In genomic region chr2:74671847-74672246, GRCm38 (mm10) we compare ENCODE assay signal across 24 mouse cellular contexts. TPM values are rescaled to one million over a fixed set of nuclear protein-coding genes. Genes with fewer than 3 reads are reported as not detected.
DNase-seq lines count a peak whose midpoint lies in the region; ATAC-seq and TF ChIP-seq lines count a peak whose summit lies in the region.
"Had no signal": no experiment of that assay in that cellular context is flagged by ENCODE, and none has a peak within 500 bp of the region (broad histone marks: within the 10 kb centered on the region; RNA-seq: fewer than 3 reads in every experiment).

No protein-coding gene starts in this region.

- H3K9ac ChIP-seq in hindbrain, embryonic 14.5 days, result no peak overlapping the region
- H3K9ac ChIP-seq in CH12.LX (ENCODE audit: insufficient read depth, low read depth), result peak overlapping the region; percentile 43
- H3K9ac ChIP-seq in limb, embryonic 15.5 days, result no peak overlapping the region
- H3K9ac ChIP-seq in hindbrain, embryonic 13.5 days, result no peak overlapping the region
- H3K9ac ChIP-seq: forebrain, embryonic 15.5 days; kidney, embryonic 15.5 days; liver, embryonic 14.5 days; stomach, embryonic 15.5 days had no signal

- H3K4me1 ChIP-seq in hindbrain, embryonic 10.5 days (replicated peaks), result peaks cover 21% of the 10 kb centered on the region
- peaks cover 4% of the 10 kb centered on the region; the same call in 1 of the 2 replicates for H3K4me1 ChIP-seq in hindbrain, embryonic 14.5 days (replicated peaks; ENCODE audit: control insufficient read depth, insufficient read depth, low read length)
- 0 out of 4 replicates have a peak, but pooled peaks cover 0 to 5% of the 10 kb centered on the region in 2 experiments for H3K4me1 ChIP-seq in CH12.LX (ENCODE audit: control insufficient read depth in 1 of 2, insufficient read depth in 2 of 2)
- peaks cover 43% of the 10 kb centered on the region for H3K4me1 ChIP-seq in limb, embryonic 15.5 days
- peaks cover 12% of the 10 kb centered on the region for H3K4me1 ChIP-seq in hindbrain, embryonic 13.5 days (replicated peaks)

- dilution Hi-C loops in CH12.LX (cut with MboI; ENCODE audit: extremely low pct_ligation_motif_present, extremely low pct_unique_long_range_greater_than_20kb, low sequenced_read_pairs), result no loop called here

- peak; percentile 27 for DNase-seq in hindbrain, embryonic 10.5 days (ENCODE audit: low spot score)
- DNase-seq in hindbrain, embryonic 14.5 days (ENCODE audit: low spot score), result no peak
- DNase-seq in CH12.LX (ENCODE audit: extremely low read depth) (no peak), MN1 (ENCODE audit: low spot score) (peak; percentile 17)
- DNase-seq in left cerebral cortex, adult 11 months (ENCODE audit: low spot score), result no peak
- DNase-seq: cerebellum, postnatal 10 days; embryo, embryonic 11 days; heart, adult 2 months; lung, postnatal 4 days; retina, postnatal 1 day; thymus, postnatal 36 days had no signal

- in situ Hi-C loops in CH12.LX (cut with MboI; ENCODE audit: low pct_ligation_motif_present, low pct_unique_long_range_greater_than_20kb, low sequenced_read_pairs), result loop anchor here (25.0 kb wide), 1 partner anchor 1085 kb away; the partner anchor contains the start of gene Chrna1

- TF ChIP-seq EP300 in CH12.LX (IDR thresholded peaks at IDR 0.05; ENCODE audit: low read length), result no peak

- no peaks in the 10 kb centered on the region for H3K9me3 ChIP-seq in hindbrain, embryonic 10.5 days
- H3K9me3 ChIP-seq in hindbrain, embryonic 14.5 days (ENCODE audit: control insufficient read depth, low read length), result no peaks in the 10 kb centered on the region
- peaks cover 11% of the 10 kb centered on the region for H3K9me3 ChIP-seq in CH12.LX (replicated peaks; ENCODE audit: low read length)
- no peaks in the 10 kb centered on the region for H3K9me3 ChIP-seq in limb, embryonic 15.5 days
- no peaks in the 10 kb centered on the region for H3K9me3 ChIP-seq in hindbrain, embryonic 13.5 days
- H3K9me3 ChIP-seq: forebrain, embryonic 15.5 days; kidney, embryonic 15.5 days; stomach, embryonic 15.5 days had no signal

- no peaks in the 10 kb centered on the region for H3K79me2 ChIP-seq in CH12.LX (replicated peaks; ENCODE audit: control insufficient read depth, extremely low read depth, insufficient read depth, poor library complexity, severe bottlenecking)

- H3K27ac ChIP-seq in hindbrain, embryonic 10.5 days, result no peak overlapping the region
- no peak overlapping the region for H3K27ac ChIP-seq in hindbrain, embryonic 14.5 days
- H3K27ac ChIP-seq in CH12.LX (ENCODE audit: insufficient read depth, low read depth), result no peak overlapping the region
- H3K27ac ChIP-seq in limb, embryonic 15.5 days, result peak overlapping the region; percentile 86
- H3K27ac ChIP-seq in hindbrain, embryonic 13.5 days, result no peak overlapping the region
- H3K27ac ChIP-seq: forebrain, embryonic 15.5 days; heart, adult 2 months; hindbrain, postnatal 0 days; kidney, embryonic 15.5 days; left cerebral cortex, adult 2 months; liver, embryonic 14.5 days; stomach, embryonic 15.5 days had no signal

- TF ChIP-seq CTCF in CH12.LX (conservative IDR thresholded peaks at IDR 0.05 in 1 of 2, IDR thresholded peaks at IDR 0.05 in 1 of 2; ENCODE audit: low read depth in 2 of 2, low read length in 2 of 2), result no peak

- no peak overlapping the region for H3K4me3 ChIP-seq in hindbrain, embryonic 10.5 days
- H3K4me3 ChIP-seq in hindbrain, embryonic 14.5 days (replicated peaks; ENCODE audit: low read length), result no peak overlapping the region
- H3K4me3 ChIP-seq in CH12.LX (replicated peaks in 1 of 3; ENCODE audit: low read depth in 2 of 3, low read length in 2 of 3, poor library complexity in 1 of 3), result no peak overlapping the region
- H3K4me3 ChIP-seq in limb, embryonic 15.5 days, result peak overlapping the region; percentile 41
- H3K4me3 ChIP-seq in hindbrain, embryonic 13.5 days, result no peak overlapping the region
- H3K4me3 ChIP-seq: forebrain, embryonic 15.5 days; heart, adult 2 months; left cerebral cortex, adult 2 months had no signal

- WGBS in hindbrain, embryonic 10.5 days, result 2% methylated on average over 5 of the region's 5 CpGs
- WGBS in hindbrain, embryonic 14.5 days, result 6% methylated on average over 5 of the region's 5 CpGs
- 24% methylated on average over 5 of the region's 5 CpGs for WGBS in limb, embryonic 15.5 days
- 5% methylated on average over 5 of the region's 5 CpGs for WGBS in hindbrain, embryonic 13.5 days

- no peak for TF ChIP-seq POLR2A in CH12.LX (IDR thresholded peaks at IDR 0.05; ENCODE audit: low read depth, low read length)

- no peaks in the 10 kb centered on the region for H3K36me3 ChIP-seq in hindbrain, embryonic 10.5 days
- H3K36me3 ChIP-seq in hindbrain, embryonic 14.5 days (replicated peaks; ENCODE audit: control insufficient read depth, insufficient read depth), result no peaks in the 10 kb centered on the region
- H3K36me3 ChIP-seq in CH12.LX (replicated peaks in 1 of 2; ENCODE audit: control insufficient read depth in 1 of 2, insufficient read depth in 1 of 2, low read length in 1 of 2), result no peaks in the 10 kb centered on the region
- H3K36me3 ChIP-seq in limb, embryonic 15.5 days, result no peaks in the 10 kb centered on the region
- H3K36me3 ChIP-seq in hindbrain, embryonic 13.5 days, result no peaks in the 10 kb centered on the region
- H3K36me3 ChIP-seq: forebrain, embryonic 15.5 days; kidney, embryonic 15.5 days; stomach, embryonic 15.5 days had no signal

- ATAC-seq in hindbrain, embryonic 14.5 days (ENCODE audit: low FRiP score), result no peak
- no peak for ATAC-seq in limb, embryonic 15.5 days (ENCODE audit: insufficient number of reproducible peaks, low FRiP score, low TSS enrichment, low read depth)
- no peak for ATAC-seq in hindbrain, embryonic 13.5 days (ENCODE audit: low FRiP score)
- ATAC-seq: forebrain, embryonic 15.5 days; hindbrain, postnatal 0 days; Patski had no signal

- no peak for TF ChIP-seq RAD21 in CH12.LX (IDR thresholded peaks at IDR 0.05; ENCODE audit: low read depth, low read length)

- H3K27me3 ChIP-seq in hindbrain, embryonic 10.5 days (ENCODE audit: insufficient read depth, poor library complexity, severe bottlenecking), result peaks cover 100% of the 10 kb centered on the region
- H3K27me3 ChIP-seq in hindbrain, embryonic 14.5 days (ENCODE audit: control insufficient read depth, insufficient read depth, low read length), result peaks cover 98% of the 10 kb centered on the region
- H3K27me3 ChIP-seq in CH12.LX (replicated peaks), result no peaks in the 10 kb centered on the region
- H3K27me3 ChIP-seq in limb, embryonic 15.5 days, result peaks cover 61% of the 10 kb centered on the region
- peaks cover 100% of the 10 kb centered on the region for H3K27me3 ChIP-seq in hindbrain, embryonic 13.5 days

- no peak overlapping the region for H3K4me2 ChIP-seq in hindbrain, embryonic 14.5 days (replicated peaks)
- H3K4me2 ChIP-seq in CH12.LX (ENCODE audit: insufficient read depth, low read depth, poor library complexity, severe bottlenecking), result peak overlapping the region; percentile 98
- peak overlapping the region; percentile 65 for H3K4me2 ChIP-seq in limb, embryonic 15.5 days
- no peak overlapping the region for H3K4me2 ChIP-seq in hindbrain, embryonic 13.5 days

RNA-seq across cellular contexts. Expression of gene Hoxd12, which starts 3.0 kb away (rescaled TPM):
- not detected in 2 replicates for polyA plus RNA-seq in hindbrain, embryonic 10.5 days (2016; fragmentation: Nextera tagmentation; extraction: Ambion mirVana)
- polyA plus RNA-seq in hindbrain, embryonic 14.5 days (2014; fragmentation: Nextera tagmentation; extraction: Ambion mirVana), result not detected in 2 replicates
- total RNA-seq in CH12.LX (2012; rRNA removed) (not detected in 2 replicates), CH12.LX (2014; rRNA removed) (not detected in 2 replicates)
- polyA plus RNA-seq in CH12.LX (2012; ENCODE audit: insufficient read length, low read depth), result not detected in 2 replicates
- 27.0 and 30.6 TPM in 2 replicates for polyA plus RNA-seq in limb, embryonic 15.5 days (2015; fragmentation: Nextera tagmentation; extraction: Ambion mirVana)
- not detected in 2 replicates for polyA plus RNA-seq in hindbrain, embryonic 13.5 days (2015; fragmentation: Nextera tagmentation; extraction: Ambion mirVana)
- total RNA-seq: adrenal gland, postnatal 4 days; gastrocnemius, adult 18-20 months; heart, adult 2 months; hindbrain, postnatal 0 days; layer of hippocampus, adult 18-20 months; left cerebral cortex, adult 2 months; neutrophil, adult 5-6 weeks had no signal
- polyA plus RNA-seq: forebrain, embryonic 15.5 days; heart, adult 2 months; hindbrain, postnatal 0 days; Patski had no signal

RNA-seq across cellular contexts. Expression of gene Hoxd13, which starts 3.7 kb away (rescaled TPM):
- polyA plus RNA-seq in hindbrain, embryonic 10.5 days (2016; fragmentation: Nextera tagmentation; extraction: Ambion mirVana), result not detected in 2 replicates
- polyA plus RNA-seq in hindbrain, embryonic 14.5 days (2014; fragmentation: Nextera tagmentation; extraction: Ambion mirVana), result 0.08 TPM in 1 of 2 replicates, not detected in the other
- not detected in 2 replicates for total RNA-seq in CH12.LX (2012; rRNA removed)
- not detected in 2 replicates for total RNA-seq in CH12.LX (2014; rRNA removed)
- polyA plus RNA-seq in CH12.LX (2012; ENCODE audit: insufficient read length, low read depth), result not detected in 2 replicates
- polyA plus RNA-seq in limb, embryonic 15.5 days (2015; fragmentation: Nextera tagmentation; extraction: Ambion mirVana), result 20.8 and 32.3 TPM in 2 replicates
- 0.16 TPM in 1 of 2 replicates, not detected in the other for polyA plus RNA-seq in hindbrain, embryonic 13.5 days (2015; fragmentation: Nextera tagmentation; extraction: Ambion mirVana)
- total RNA-seq: adrenal gland, postnatal 4 days; gastrocnemius, adult 18-20 months; heart, adult 2 months; layer of hippocampus, adult 18-20 months; left cerebral cortex, adult 2 months; neutrophil, adult 5-6 weeks had no signal
- polyA plus RNA-seq: forebrain, embryonic 15.5 days; heart, adult 2 months; hindbrain, postnatal 0 days; Patski; stomach, embryonic 15.5 days had no signal

RNA-seq across cellular contexts. Expression of gene Hoxd11, which starts 7.5 kb away (rescaled TPM):
- not detected in 2 replicates for polyA plus RNA-seq in hindbrain, embryonic 10.5 days (2016; fragmentation: Nextera tagmentation; extraction: Ambion mirVana)
- not detected in 2 replicates for polyA plus RNA-seq in hindbrain, embryonic 14.5 days (2014; fragmentation: Nextera tagmentation; extraction: Ambion mirVana)
- not detected in 2 replicates for total RNA-seq in CH12.LX (2012; rRNA removed)
- total RNA-seq in CH12.LX (2014; rRNA removed), result not detected in 2 replicates
- not detected in 2 replicates for polyA plus RNA-seq in CH12.LX (2012; ENCODE audit: insufficient read length, low read depth)
- 7.1 and 10.3 TPM in 2 replicates for polyA plus RNA-seq in limb, embryonic 15.5 days (2015; fragmentation: Nextera tagmentation; extraction: Ambion mirVana)
- polyA plus RNA-seq in hindbrain, embryonic 13.5 days (2015; fragmentation: Nextera tagmentation; extraction: Ambion mirVana), result not detected in 2 replicates
- total RNA-seq: gastrocnemius, adult 18-20 months; heart, adult 2 months; hindbrain, postnatal 0 days; layer of hippocampus, adult 18-20 months; left cerebral cortex, adult 2 months; neutrophil, adult 5-6 weeks had no signal
- polyA plus RNA-seq: forebrain, embryonic 15.5 days; heart, adult 2 months; hindbrain, postnatal 0 days; Patski had no signal

RNA-seq across cellular contexts. Expression of gene Evx2, which starts 12.5 kb away (rescaled TPM):
- 0.19 and 0.47 TPM in 2 replicates for polyA plus RNA-seq in hindbrain, embryonic 10.5 days (2016; fragmentation: Nextera tagmentation; extraction: Ambion mirVana)
- 1.3 and 1.4 TPM in 2 replicates for polyA plus RNA-seq in hindbrain, embryonic 14.5 days (2014; fragmentation: Nextera tagmentation; extraction: Ambion mirVana)
- total RNA-seq in CH12.LX (2012; rRNA removed), result not detected in 2 replicates
- total RNA-seq in CH12.LX (2014; rRNA removed), result not detected in 2 replicates
- polyA plus RNA-seq in CH12.LX (2012; ENCODE audit: insufficient read length, low read depth), result not detected in 2 replicates
- 0.96 and 1.4 TPM in 2 replicates for polyA plus RNA-seq in limb, embryonic 15.5 days (2015; fragmentation: Nextera tagmentation; extraction: Ambion mirVana)
- polyA plus RNA-seq in hindbrain, embryonic 13.5 days (2015; fragmentation: Nextera tagmentation; extraction: Ambion mirVana), result 1.3 and 1.6 TPM in 2 replicates
- total RNA-seq: adrenal gland, postnatal 4 days; gastrocnemius, adult 18-20 months; heart, adult 2 months; layer of hippocampus, adult 18-20 months; left cerebral cortex, adult 2 months; neutrophil, adult 5-6 weeks had no signal
- polyA plus RNA-seq: forebrain, embryonic 15.5 days; heart, adult 2 months; kidney, embryonic 15.5 days; Patski; stomach, embryonic 15.5 days had no signal

RNA-seq across cellular contexts. Expression of gene Hoxd10, which starts 19.9 kb away (rescaled TPM):
- not detected in 2 replicates for polyA plus RNA-seq in hindbrain, embryonic 10.5 days (2016; fragmentation: Nextera tagmentation; extraction: Ambion mirVana)
- polyA plus RNA-seq in hindbrain, embryonic 14.5 days (2014; fragmentation: Nextera tagmentation; extraction: Ambion mirVana), result not detected in 2 replicates
- total RNA-seq in CH12.LX (2012; rRNA removed), result not detected in 2 replicates
- total RNA-seq in CH12.LX (2014; rRNA removed), result not detected in 2 replicates
- polyA plus RNA-seq in CH12.LX (2012; ENCODE audit: insufficient read length, low read depth), result not detected in 2 replicates
- polyA plus RNA-seq in limb, embryonic 15.5 days (2015; fragmentation: Nextera tagmentation; extraction: Ambion mirVana), result 12.4 and 14.5 TPM in 2 replicates
- not detected in 2 replicates for polyA plus RNA-seq in hindbrain, embryonic 13.5 days (2015; fragmentation: Nextera tagmentation; extraction: Ambion mirVana)
- total RNA-seq: heart, adult 2 months; hindbrain, postnatal 0 days; layer of hippocampus, adult 18-20 months; left cerebral cortex, adult 2 months; neutrophil, adult 5-6 weeks had no signal
- polyA plus RNA-seq: forebrain, embryonic 15.5 days; heart, adult 2 months; hindbrain, postnatal 0 days had no signal

Comparison
In these comparisons a context has a peak if more than half of its experiments do, and no peak if none do; other contexts are left out.
1. DNase-seq: peak in hindbrain, embryonic 10.5 days (single experiment) and MN1 (single experiment); none in hindbrain, embryonic 14.5 days (single experiment), CH12.LX (single experiment) and left cerebral cortex, adult 11 months (single experiment).
2. H3K4me2 ChIP-seq: peak in CH12.LX (single experiment) and limb, embryonic 15.5 days (single experiment); none in hindbrain, embryonic 14.5 days (single experiment) and hindbrain, embryonic 13.5 days (single experiment).
3. RNA of gene Hoxd12, which starts 3.0 kb away (polyA plus RNA-seq): 27.0 to 30.6 TPM in limb, embryonic 15.5 days; not detected in hindbrain, embryonic 10.5 days, not detected in hindbrain, embryonic 14.5 days, not detected in CH12.LX and not detected in hindbrain, embryonic 13.5 days; every median in the first group is over 10 times any median in the second.
4. RNA of gene Hoxd13, which starts 3.7 kb away (polyA plus RNA-seq): 20.8 to 32.3 TPM in limb, embryonic 15.5 days; 0.08 TPM in hindbrain, embryonic 14.5 days, not detected in CH12.LX, 0.16 TPM in hindbrain, embryonic 13.5 days and not detected in hindbrain, embryonic 10.5 days; every median in the first group is over 10 times any median in the second.